ENCODE assay signal across 16 mouse cellular contexts in the genomic region with DNA sequence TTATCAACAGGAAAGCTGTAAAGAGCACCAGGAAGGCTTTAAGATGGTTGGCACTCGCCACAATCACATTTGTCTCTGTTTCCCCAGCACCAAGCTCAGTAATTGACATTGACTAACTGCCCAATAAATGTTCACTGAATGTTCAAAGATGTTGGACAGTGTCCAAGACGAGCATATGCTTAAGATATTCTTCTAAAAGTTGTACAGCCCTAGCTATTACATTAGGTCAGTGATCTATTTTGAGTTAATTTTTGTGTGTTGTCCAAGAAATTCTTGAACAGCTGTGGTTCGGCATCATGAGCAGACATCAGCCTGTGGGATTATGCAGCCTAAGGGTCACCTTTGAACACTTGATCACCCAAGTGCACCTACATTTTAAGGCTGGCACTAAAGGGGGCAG.
DNase-seq lines count a peak whose midpoint lies in the region; ATAC-seq and TF ChIP-seq lines count a peak whose summit lies in the region.
"Had no signal": no experiment of that assay in that cellular context is flagged by ENCODE, and none has a peak within 500 bp of the region (broad histone marks: within the 10 kb centered on the region; RNA-seq: fewer than 3 reads in every experiment).

No protein-coding gene starts in this region.

- no peaks in the 10 kb centered on the region for H3K36me3 ChIP-seq in intestine, embryonic 14.5 days (ENCODE audit: control insufficient read depth, insufficient read depth, low read length)
- H3K36me3 ChIP-seq in intestine, postnatal 0 days (ENCODE audit: control insufficient read depth, insufficient read depth) = no peaks in the 10 kb centered on the region
- no peaks in the 10 kb centered on the region for H3K36me3 ChIP-seq in midbrain, postnatal 0 days (ENCODE audit: insufficient read depth, low read length)
- H3K36me3 ChIP-seq in midbrain, embryonic 10.5 days = no peaks in the 10 kb centered on the region
- H3K36me3 ChIP-seq: embryonic facial prominence, embryonic 12.5 days; liver, embryonic 13.5 days; midbrain, embryonic 13.5 days had no signal

- H3K4me3 ChIP-seq in gastrocnemius, adult 2 months = no peak overlapping the region
- H3K4me3 ChIP-seq in intestine, embryonic 14.5 days (ENCODE audit: low read depth, low read length) = no peak overlapping the region
- no peak overlapping the region for H3K4me3 ChIP-seq in intestine, postnatal 0 days (ENCODE audit: low read depth, low read length)
- H3K4me3 ChIP-seq in midbrain, postnatal 0 days (ENCODE audit: low read depth, low read length) = no peak overlapping the region
- no peak overlapping the region for H3K4me3 ChIP-seq in midbrain, embryonic 10.5 days
- H3K4me3 ChIP-seq: embryonic facial prominence, embryonic 12.5 days; liver, embryonic 13.5 days; midbrain, embryonic 13.5 days had no signal

- H3K9me3 ChIP-seq in intestine, embryonic 14.5 days (ENCODE audit: control insufficient read depth, low read length) = peaks cover 3% of the 10 kb centered on the region; the same call in 1 of the 2 replicates
- no peaks in the 10 kb centered on the region for H3K9me3 ChIP-seq in intestine, postnatal 0 days (ENCODE audit: control insufficient read depth)
- H3K9me3 ChIP-seq in midbrain, postnatal 0 days (ENCODE audit: low read length) = no peaks in the 10 kb centered on the region
- H3K9me3 ChIP-seq in midbrain, embryonic 10.5 days (replicated peaks) = no peaks in the 10 kb centered on the region
- H3K9me3 ChIP-seq: embryonic facial prominence, embryonic 12.5 days; liver, embryonic 13.5 days had no signal

- H3K9ac ChIP-seq in intestine, embryonic 14.5 days (ENCODE audit: low read length) = no peak overlapping the region
- H3K9ac ChIP-seq in intestine, postnatal 0 days (ENCODE audit: low read depth, low read length) = no peak overlapping the region
- H3K9ac ChIP-seq in midbrain, postnatal 0 days (replicated peaks; ENCODE audit: low read length, poor library complexity, severe bottlenecking) = no peak overlapping the region
- H3K9ac ChIP-seq: embryonic facial prominence, embryonic 12.5 days; liver, embryonic 13.5 days; midbrain, embryonic 13.5 days had no signal

- intact Hi-C loops in gastrocnemius, adult 2 months (cut with DNase I) = no loop called here

- ATAC-seq in intestine, embryonic 14.5 days (replicated peaks; ENCODE audit: low FRiP score, low TSS enrichment, low read depth) = no peak
- no peak for ATAC-seq in intestine, postnatal 0 days
- no peak for ATAC-seq in midbrain, postnatal 0 days (ENCODE audit: low FRiP score)
- ATAC-seq: hindbrain, embryonic 16.5 days; midbrain, embryonic 13.5 days had no signal

- no peak for DNase-seq in gastrocnemius, adult 2 months
- DNase-seq in gastrocnemius, adult 18-20 months (ENCODE audit: low spot score) = no peak
- DNase-seq in intestine, embryonic 14.5 days (ENCODE audit: low spot score) = no peak
- peak; percentile 36 for DNase-seq in midbrain, postnatal 0 days (ENCODE audit: low spot score)
- DNase-seq in midbrain, embryonic 10.5 days (ENCODE audit: low spot score) = no peak
- no peak for DNase-seq in spleen, postnatal 4 days (ENCODE audit: low spot score in 2 of 2)
- no peak for DNase-seq in cerebellum, postnatal 25 days
- DNase-seq: cerebellum, adult 11-12 months; kidney, postnatal 14 days; liver, embryonic 13.5 days; lung, postnatal 4 days; thymus, adult 18-20 months had no signal

- H3K27me3 ChIP-seq in intestine, embryonic 14.5 days (replicated peaks; ENCODE audit: control insufficient read depth, insufficient read depth, low read length) = no peaks in the 10 kb centered on the region
- no peaks in the 10 kb centered on the region for H3K27me3 ChIP-seq in intestine, postnatal 0 days (replicated peaks; ENCODE audit: control insufficient read depth, insufficient read depth, low read length)
- no peaks in the 10 kb centered on the region for H3K27me3 ChIP-seq in midbrain, postnatal 0 days (ENCODE audit: insufficient read depth, low read length)
- no peaks in the 10 kb centered on the region for H3K27me3 ChIP-seq in midbrain, embryonic 10.5 days (ENCODE audit: low read depth, poor library complexity, severe bottlenecking)
- H3K27me3 ChIP-seq: embryonic facial prominence, embryonic 12.5 days; liver, embryonic 13.5 days; midbrain, embryonic 13.5 days had no signal

- TF ChIP-seq CTCF in gastrocnemius, adult 2 months (IDR thresholded peaks at IDR 0.05) = no peak
- TF ChIP-seq CTCF in intestine, postnatal 0 days (IDR thresholded peaks at IDR 0.05; ENCODE audit: low read depth) = no peak
- no peak for TF ChIP-seq CTCF in midbrain, postnatal 0 days (IDR thresholded peaks at IDR 0.05)

- WGBS in intestine, embryonic 14.5 days = 28% methylated on average over 3 of the region's 3 CpGs
- 45% methylated on average over 3 of the region's 3 CpGs for WGBS in intestine, postnatal 0 days
- WGBS in midbrain, postnatal 0 days = 80% methylated on average over 3 of the region's 3 CpGs
- WGBS in midbrain, embryonic 10.5 days = 89% methylated on average over 3 of the region's 3 CpGs

- H3K4me1 ChIP-seq in intestine, embryonic 14.5 days (replicated peaks; ENCODE audit: control insufficient read depth, insufficient read depth, low read length) = peaks cover 23% of the 10 kb centered on the region
- H3K4me1 ChIP-seq in intestine, postnatal 0 days (replicated peaks; ENCODE audit: control insufficient read depth, insufficient read depth, low read length) = no peaks in the 10 kb centered on the region
- H3K4me1 ChIP-seq in midbrain, postnatal 0 days (ENCODE audit: insufficient read depth, low read length) = no peaks in the 10 kb centered on the region
- H3K4me1 ChIP-seq in midbrain, embryonic 10.5 days = no peaks in the 10 kb centered on the region
- H3K4me1 ChIP-seq: liver, embryonic 13.5 days; midbrain, embryonic 13.5 days had no signal

- H3K27ac ChIP-seq in gastrocnemius, adult 2 months = peak overlapping the region; percentile 32
- H3K27ac ChIP-seq in intestine, embryonic 14.5 days (ENCODE audit: low read depth) = peak overlapping the region; percentile 29; the same call in 1 of the 2 replicates
- H3K27ac ChIP-seq in intestine, postnatal 0 days (ENCODE audit: low read depth, low read length) = no peak overlapping the region
- H3K27ac ChIP-seq in midbrain, postnatal 0 days (ENCODE audit: low read depth, low read length) = no peak overlapping the region
- H3K27ac ChIP-seq in midbrain, embryonic 10.5 days (replicated peaks) = no peak overlapping the region
- H3K27ac ChIP-seq: embryonic facial prominence, embryonic 12.5 days; liver, embryonic 13.5 days; midbrain, embryonic 13.5 days had no signal

- H3K4me2 ChIP-seq in intestine, embryonic 14.5 days (ENCODE audit: low read length) = no peak overlapping the region
- H3K4me2 ChIP-seq in intestine, postnatal 0 days (replicated peaks; ENCODE audit: low read depth) = no peak overlapping the region
- no peak overlapping the region for H3K4me2 ChIP-seq in midbrain, postnatal 0 days (ENCODE audit: low read depth, low read length, poor library complexity, severe bottlenecking)
- H3K4me2 ChIP-seq: embryonic facial prominence, embryonic 12.5 days; liver, embryonic 13.5 days; midbrain, embryonic 13.5 days had no signal

Comparison
In these comparisons a context has a peak if more than half of its experiments do, and no peak if none do; other contexts are left out.
1. H3K27ac ChIP-seq: peak in gastrocnemius, adult 2 months (single experiment) and intestine, embryonic 14.5 days (single experiment); none in intestine, postnatal 0 days (single experiment), midbrain, postnatal 0 days (single experiment) and midbrain, embryonic 10.5 days (single experiment).